ENCODE assay signal across 19 mouse cellular contexts in the genomic region with DNA sequence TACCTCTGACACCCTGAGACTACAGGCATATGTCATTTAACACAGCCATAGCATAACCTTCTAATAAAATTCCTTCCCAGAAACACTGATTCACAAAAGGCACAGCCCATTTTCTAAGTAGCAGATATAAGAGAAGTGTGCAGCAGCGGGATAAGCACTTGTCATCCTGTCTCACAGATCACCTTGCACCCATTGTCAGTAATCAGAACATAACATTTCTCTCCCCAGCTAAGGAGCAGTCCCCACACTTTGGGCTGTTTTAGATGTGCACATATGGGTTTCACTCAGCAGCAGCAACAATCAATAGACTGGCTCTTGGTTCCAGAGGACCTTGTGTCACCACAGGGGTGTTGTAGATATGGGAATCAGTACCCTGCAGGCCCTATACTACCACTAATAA.
"Had no signal": no experiment of that assay in that cellular context is flagged by ENCODE, and none has a peak within 500 bp of the region (broad histone marks: within the 10 kb centered on the region; RNA-seq: fewer than 3 reads in every experiment).

No protein-coding gene starts in this region.

- DNase-seq: lung, adult 2 months; lung, postnatal 4 days; midbrain, embryonic 14.5 days; retina, postnatal 1 day; right cerebral cortex, adult 18-20 months; right cerebral cortex, postnatal 14 days; thymus, adult 2 months; thymus, postnatal 25 days; thymus, postnatal 4 days had no signal

- H3K4me1 ChIP-seq: lung, embryonic 15.5 days; midbrain, embryonic 10.5 days; midbrain, embryonic 12.5 days; neural tube, embryonic 13.5 days; neural tube, embryonic 15.5 days; stomach, embryonic 15.5 days had no signal

- H3K9me3 ChIP-seq: lung, embryonic 15.5 days; midbrain, embryonic 10.5 days; midbrain, embryonic 12.5 days; neural tube, embryonic 13.5 days; neural tube, embryonic 15.5 days; stomach, embryonic 15.5 days had no signal

- H3K27me3 ChIP-seq: lung, embryonic 15.5 days; midbrain, embryonic 12.5 days; neural tube, embryonic 13.5 days; neural tube, embryonic 15.5 days; stomach, embryonic 15.5 days had no signal

- H3K36me3 ChIP-seq: lung, embryonic 15.5 days; midbrain, embryonic 10.5 days; midbrain, embryonic 12.5 days; neural tube, embryonic 13.5 days; neural tube, embryonic 15.5 days; stomach, embryonic 15.5 days had no signal

- H3K9ac ChIP-seq: lung, embryonic 15.5 days; midbrain, embryonic 12.5 days; neural tube, embryonic 13.5 days; neural tube, embryonic 15.5 days; stomach, embryonic 15.5 days had no signal

- H3K27ac ChIP-seq: lung, embryonic 15.5 days; midbrain, embryonic 10.5 days; midbrain, embryonic 12.5 days; neural tube, embryonic 13.5 days; neural tube, embryonic 15.5 days; stomach, embryonic 15.5 days; stomach, postnatal 0 days had no signal

- ATAC-seq: lung, postnatal 0 days; midbrain, embryonic 16.5 days had no signal

- H3K4me3 ChIP-seq: lung, embryonic 15.5 days; midbrain, embryonic 10.5 days; midbrain, embryonic 12.5 days; myocyte; neural tube, embryonic 13.5 days; neural tube, embryonic 15.5 days; stomach, embryonic 15.5 days had no signal

- H3K4me2 ChIP-seq: lung, embryonic 15.5 days; midbrain, embryonic 12.5 days; neural tube, embryonic 13.5 days; neural tube, embryonic 15.5 days; stomach, embryonic 15.5 days had no signal
